Comparison of ENCODE assay signal across 26 mouse cellular contexts in the genomic region with DNA sequence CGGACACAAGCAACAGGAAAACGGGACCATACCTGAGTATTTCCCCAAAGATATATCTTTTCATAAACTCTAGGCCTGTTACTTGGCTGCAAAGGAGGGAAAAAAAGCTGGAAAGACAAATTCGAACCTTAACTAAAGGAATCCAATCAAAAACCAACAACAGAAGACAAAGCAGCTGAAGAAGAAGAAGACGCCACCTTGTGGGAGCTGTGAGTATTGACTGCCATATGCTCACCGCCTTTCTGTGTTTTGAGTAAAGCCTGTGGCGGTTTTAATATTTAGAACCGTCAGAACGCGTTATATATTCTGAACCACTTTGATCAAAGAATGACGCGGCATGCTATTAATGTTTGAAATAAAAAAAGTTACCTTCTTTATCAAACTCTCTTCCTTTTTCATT.
A peak's percentile ranks its signal among the peaks of the same experiment; 100 is the strongest.
DNase-seq lines count a peak whose midpoint lies in the region; ATAC-seq and TF ChIP-seq lines count a peak whose summit lies in the region.
"Had no signal": no experiment of that assay in that cellular context is flagged by ENCODE, and none has a peak within 500 bp of the region (broad histone marks: within the 10 kb centered on the region; RNA-seq: fewer than 3 reads in every experiment).

No protein-coding gene starts in this region.

- no peak for DNase-seq in forebrain, postnatal 0 days
- no peak for DNase-seq in layer of hippocampus, adult 2 months (ENCODE audit: low spot score in 2 of 2)
- no peak for DNase-seq in layer of hippocampus, adult 8-10 months (ENCODE audit: low spot score in 2 of 2)
- DNase-seq in 416B (ENCODE audit: low read depth) (peak; percentile 17), ES-E14 (ENCODE audit: low read depth, low spot score) (peak; percentile 44)
- no peak for DNase-seq in cerebellum, adult 18-20 months
- DNase-seq: adrenal gland, adult 8-10 months; cerebellum, adult 9-10 months; cerebellum, postnatal 36 days; gastrocnemius, postnatal 14 days; heart, adult 11 months; heart, postnatal 4 days; kidney, adult 9 months; kidney, postnatal 25 days; lung, postnatal 10 days; midbrain, embryonic 14.5 days; thymus, adult 2 months; thymus, postnatal 36 days had no signal

- no peak overlapping the region for H3K27ac ChIP-seq in forebrain, postnatal 0 days (ENCODE audit: low read depth, low read length)
- H3K27ac ChIP-seq in forebrain, embryonic 13.5 days = no peak overlapping the region
- H3K27ac ChIP-seq in layer of hippocampus, adult 2 months = no peak overlapping the region
- H3K27ac ChIP-seq in ES-E14 (ENCODE audit: insufficient read depth, low read depth, low read length, poor library complexity, severe bottlenecking) = no peak overlapping the region
- no peak overlapping the region for H3K27ac ChIP-seq in hindbrain, embryonic 12.5 days
- H3K27ac ChIP-seq: hindbrain, embryonic 14.5 days; limb, embryonic 10.5 days; limb, embryonic 15.5 days; macrophage had no signal

- 95% methylated on average over 11 of the region's 11 CpGs for WGBS in forebrain, postnatal 0 days
- 94% methylated on average over 11 of the region's 11 CpGs for WGBS in forebrain, embryonic 13.5 days
- WGBS in hindbrain, embryonic 12.5 days = 91% methylated on average over 11 of the region's 11 CpGs

- no peaks in the 10 kb centered on the region for H3K9me3 ChIP-seq in forebrain, postnatal 0 days (ENCODE audit: low read length)
- no peaks in the 10 kb centered on the region; the same call in 1 of the 2 replicates for H3K9me3 ChIP-seq in forebrain, embryonic 13.5 days (replicated peaks)
- H3K9me3 ChIP-seq in ES-E14 (ENCODE audit: control insufficient read depth, insufficient read depth, low read depth, low read length) = no peaks in the 10 kb centered on the region
- H3K9me3 ChIP-seq in hindbrain, embryonic 12.5 days (replicated peaks) = no peaks in the 10 kb centered on the region
- H3K9me3 ChIP-seq: limb, embryonic 10.5 days; limb, embryonic 15.5 days had no signal

- H3K4me3 ChIP-seq in forebrain, postnatal 0 days (ENCODE audit: low read depth, low read length) = no peak overlapping the region
- no peak overlapping the region for H3K4me3 ChIP-seq in forebrain, embryonic 13.5 days
- H3K4me3 ChIP-seq in layer of hippocampus, adult 2 months = no peak overlapping the region
- H3K4me3 ChIP-seq in ES-E14 (ENCODE audit: insufficient read depth in 1 of 2, low read depth in 1 of 2, low read length in 2 of 2, poor library complexity in 1 of 2, severe bottlenecking in 1 of 2) = no peak overlapping the region
- no peak overlapping the region for H3K4me3 ChIP-seq in hindbrain, embryonic 12.5 days
- H3K4me3 ChIP-seq: limb, embryonic 10.5 days; limb, embryonic 15.5 days had no signal

- no peak overlapping the region for H3K9ac ChIP-seq in forebrain, postnatal 0 days
- no peak overlapping the region for H3K9ac ChIP-seq in forebrain, embryonic 13.5 days
- H3K9ac ChIP-seq in ES-E14 (ENCODE audit: insufficient read depth, low read depth, low read length, poor library complexity, severe bottlenecking) = no peak overlapping the region
- no peak overlapping the region for H3K9ac ChIP-seq in hindbrain, embryonic 12.5 days
- H3K9ac ChIP-seq: hindbrain, embryonic 14.5 days; limb, embryonic 15.5 days had no signal

- H3K4me1 ChIP-seq in forebrain, postnatal 0 days (ENCODE audit: insufficient read depth) = no peaks in the 10 kb centered on the region
- H3K4me1 ChIP-seq in forebrain, embryonic 13.5 days = 0 out of 2 replicates have a peak, but pooled peaks cover 5% of the 10 kb centered on the region
- no peaks in the 10 kb centered on the region for H3K4me1 ChIP-seq in ES-E14 (ENCODE audit: control insufficient read depth in 2 of 2, insufficient read depth in 2 of 2, low read length in 2 of 2, poor library complexity in 1 of 2)
- no peaks in the 10 kb centered on the region for H3K4me1 ChIP-seq in hindbrain, embryonic 12.5 days
- H3K4me1 ChIP-seq: limb, embryonic 15.5 days had no signal

- TF ChIP-seq CTCF in forebrain, postnatal 0 days (IDR thresholded peaks at IDR 0.05; ENCODE audit: low read depth) = 0 out of 2 replicates have a peak, but pooled peaks have one; percentile 4
- peak; percentile 57 for TF ChIP-seq CTCF in layer of hippocampus, adult 2 months (conservative IDR thresholded peaks at IDR 0.05)

- no peaks in the 10 kb centered on the region for H3K36me3 ChIP-seq in forebrain, postnatal 0 days (ENCODE audit: insufficient read depth)
- no peaks in the 10 kb centered on the region for H3K36me3 ChIP-seq in forebrain, embryonic 13.5 days (ENCODE audit: poor library complexity, severe bottlenecking)
- H3K36me3 ChIP-seq in ES-E14 (ENCODE audit: control insufficient read depth, insufficient read depth, low read length, poor library complexity, severe bottlenecking) = no peaks in the 10 kb centered on the region
- no peaks in the 10 kb centered on the region for H3K36me3 ChIP-seq in hindbrain, embryonic 12.5 days
- H3K36me3 ChIP-seq: limb, embryonic 10.5 days; limb, embryonic 15.5 days had no signal

- ATAC-seq in forebrain, postnatal 0 days = no peak
- ATAC-seq in forebrain, embryonic 13.5 days = no peak
- no peak for ATAC-seq in hindbrain, embryonic 12.5 days (ENCODE audit: low FRiP score)
- ATAC-seq: forebrain, embryonic 14.5 days had no signal

- in situ Hi-C loops in ES-E14 (cut with MboI; ENCODE audit: low sequenced_read_pairs in 2 of 2, unreplicated experiment in 2 of 2) = no loop called here

- no peak overlapping the region for H3K4me2 ChIP-seq in forebrain, postnatal 0 days (ENCODE audit: low read depth)
- no peak overlapping the region for H3K4me2 ChIP-seq in forebrain, embryonic 13.5 days
- no peak overlapping the region for H3K4me2 ChIP-seq in hindbrain, embryonic 12.5 days (replicated peaks)
- H3K4me2 ChIP-seq: heart, embryonic 11.5 days; hindbrain, embryonic 14.5 days; limb, embryonic 15.5 days had no signal

- no peaks in the 10 kb centered on the region for H3K27me3 ChIP-seq in forebrain, postnatal 0 days (ENCODE audit: insufficient read depth, low read length)
- H3K27me3 ChIP-seq in forebrain, embryonic 13.5 days = no peaks in the 10 kb centered on the region
- H3K27me3 ChIP-seq in hindbrain, embryonic 12.5 days = no peaks in the 10 kb centered on the region
- H3K27me3 ChIP-seq: limb, embryonic 15.5 days had no signal

TF ChIP-seq in ES-E14, 5 proteins besides CTCF, POLR2A, EP300 and RAD21:
- no peak for TF ChIP-seq CHD2 (IDR thresholded peaks at IDR 0.05; ENCODE audit: low read depth, low read length)
- TF ChIP-seq ZNF384 (IDR thresholded peaks at IDR 0.05; ENCODE audit: low read depth, low read length) = no peak
- no peak for TF ChIP-seq HCFC1 (IDR thresholded peaks at IDR 0.05; ENCODE audit: borderline replicate concordance, insufficient read depth, low read length)
- TF ChIP-seq ZC3H11A (IDR thresholded peaks at IDR 0.05; ENCODE audit: borderline replicate concordance, low read depth, low read length) = no peak
- TF ChIP-seq MAFK (IDR thresholded peaks at IDR 0.05; ENCODE audit: insufficient read depth, low read depth, low read length) = no peak
TF ChIP-seq in ES-E14: peak in this region for 0.

Comparison
In these comparisons a context has a peak if more than half of its experiments do, and no peak if none do; other contexts are left out.
1. DNase-seq: peak in 416B (single experiment) and ES-E14 (single experiment); none in forebrain, postnatal 0 days (single experiment), layer of hippocampus, adult 2 months (0 of 2), layer of hippocampus, adult 8-10 months (0 of 2) and cerebellum, adult 18-20 months (0 of 2).